8 mouse cellular contexts compared by ENCODE assay signal in genomic region chr19:8682996-8683395, GRCm38 (mm10). TPM values are rescaled to one million over a fixed set of nuclear protein-coding genes. Genes with fewer than 3 reads are reported as not detected.
A peak's percentile ranks its signal among the peaks of the same experiment; 100 is the strongest.
DNase-seq lines count a peak whose midpoint lies in the region; ATAC-seq and TF ChIP-seq lines count a peak whose summit lies in the region.
"Had no signal": no experiment of that assay in that cellular context is flagged by ENCODE, and none has a peak within 500 bp of the region (broad histone marks: within the 10 kb centered on the region; RNA-seq: fewer than 3 reads in every experiment).

No protein-coding gene starts in this region.

- peak; percentile 89 for ATAC-seq in forebrain, postnatal 0 days
- ATAC-seq in hindbrain, embryonic 16.5 days: peak; percentile 86
- peak; percentile 89 for ATAC-seq in megakaryocyte progenitor cell, adult 5-6 weeks (replicated peaks; ENCODE audit: poor library complexity)

- H3K36me3 ChIP-seq in forebrain, postnatal 0 days (ENCODE audit: insufficient read depth): peaks cover 8% of the 10 kb centered on the region; the same call in 1 of the 2 replicates
- no peaks in the 10 kb centered on the region for H3K36me3 ChIP-seq in hindbrain, embryonic 16.5 days (ENCODE audit: control insufficient read depth, insufficient read depth, low read length)
- H3K36me3 ChIP-seq: liver, embryonic 15.5 days had no signal

- DNase-seq in R1 (ENCODE audit: low read depth, low spot score): peak; percentile 92
- peak; percentile 41 for DNase-seq in cerebellum, adult 8-10 months
- peak; percentile 93 for DNase-seq in forebrain, postnatal 0 days
- peak; percentile 75 to 77 for DNase-seq in left cerebral cortex, adult 2 months (ENCODE audit: extremely low spot score in 1 of 2, low spot score in 2 of 2)
- DNase-seq in right cerebral cortex, postnatal 10 days (ENCODE audit: low spot score in 2 of 2): peak; percentile 84 to 89

- no peak overlapping the region for H3K27ac ChIP-seq in forebrain, postnatal 0 days (ENCODE audit: low read depth, low read length)
- no peak overlapping the region for H3K27ac ChIP-seq in hindbrain, embryonic 16.5 days (ENCODE audit: low read depth, low read length)
- H3K27ac ChIP-seq in left cerebral cortex, adult 2 months: peak overlapping the region; percentile 69
- H3K27ac ChIP-seq: liver, embryonic 15.5 days had no signal

- intact Hi-C loops in left cerebral cortex, adult 2 months (cut with DNase I): loop anchor here (1.0 to 2.0 kb wide), 2 partner anchors 18 to 105 kb away; no protein-coding TSS in a partner anchor

- peak; percentile 87 for TF ChIP-seq CTCF in forebrain, postnatal 0 days (IDR thresholded peaks at IDR 0.05; ENCODE audit: low read depth)
- peak; percentile 89 for TF ChIP-seq CTCF in left cerebral cortex, adult 2 months (IDR thresholded peaks at IDR 0.05)

- H3K9me3 ChIP-seq in forebrain, postnatal 0 days (ENCODE audit: low read length): no peaks in the 10 kb centered on the region
- H3K9me3 ChIP-seq in hindbrain, embryonic 16.5 days (ENCODE audit: control insufficient read depth, low read length): no peaks in the 10 kb centered on the region
- H3K9me3 ChIP-seq: liver, embryonic 15.5 days had no signal

- H3K4me3 ChIP-seq in forebrain, postnatal 0 days (ENCODE audit: low read depth, low read length): no peak overlapping the region
- H3K4me3 ChIP-seq in hindbrain, embryonic 16.5 days (ENCODE audit: low read length): no peak overlapping the region
- no peak overlapping the region for H3K4me3 ChIP-seq in left cerebral cortex, adult 2 months
- H3K4me3 ChIP-seq: liver, embryonic 15.5 days had no signal

- WGBS in forebrain, postnatal 0 days: 0% methylated on average over 3 of the region's 3 CpGs
- 7% methylated on average over 3 of the region's 3 CpGs for whole genome bisulfite sequencing in hindbrain, embryonic 16.5 days

- H3K9ac ChIP-seq in forebrain, postnatal 0 days: no peak overlapping the region
- H3K9ac ChIP-seq in hindbrain, embryonic 16.5 days (ENCODE audit: low read depth, low read length): no peak overlapping the region
- H3K9ac ChIP-seq: liver, embryonic 15.5 days had no signal

- no peaks in the 10 kb centered on the region for H3K4me1 ChIP-seq in forebrain, postnatal 0 days (ENCODE audit: insufficient read depth)
- H3K4me1 ChIP-seq in hindbrain, embryonic 16.5 days (ENCODE audit: control insufficient read depth, insufficient read depth, low read depth, low read length): no peaks in the 10 kb centered on the region
- H3K4me1 ChIP-seq: liver, embryonic 15.5 days had no signal

- no peaks in the 10 kb centered on the region for H3K27me3 ChIP-seq in forebrain, postnatal 0 days (ENCODE audit: insufficient read depth, low read length)
- H3K27me3 ChIP-seq in hindbrain, embryonic 16.5 days (replicated peaks; ENCODE audit: control insufficient read depth, insufficient read depth, low read length): no peaks in the 10 kb centered on the region
- H3K27me3 ChIP-seq: liver, embryonic 15.5 days had no signal

- H3K4me2 ChIP-seq in forebrain, postnatal 0 days (ENCODE audit: low read depth): no peak overlapping the region
- H3K4me2 ChIP-seq in hindbrain, embryonic 16.5 days (ENCODE audit: low read length): no peak overlapping the region
- H3K4me2 ChIP-seq: liver, embryonic 15.5 days had no signal

RNA-seq across cellular contexts. Expression of gene Chrm1, which starts 19.4 kb away (rescaled TPM):
- 17.0 and 17.5 TPM in 2 replicates for total RNA-seq in forebrain, postnatal 0 days (2014; rRNA removed)
- polyA plus RNA-seq in forebrain, postnatal 0 days (2015; fragmentation: Nextera tagmentation; extraction: Ambion mirVana): 12.4 and 14.9 TPM in 2 replicates
- polyA plus RNA-seq in hindbrain, embryonic 16.5 days (2015; fragmentation: Nextera tagmentation; extraction: Ambion mirVana): 0.66 and 0.72 TPM in 2 replicates
- 100 to 1,000 TPM; 152 to 155 TPM for total RNA-seq in left cerebral cortex, adult 2 months (2021)
- 0.02 TPM in 1 of 2 replicates, not detected in the other for total RNA-seq in megakaryocyte progenitor cell, adult 5-6 weeks (2015)
- total RNA-seq in megakaryocyte progenitor cell, adult 5-6 weeks (2017): not detected in 2 replicates

RNA-seq across cellular contexts. Expression of gene Slc3a2, which starts 40.2 kb away (rescaled TPM):
- 107 and 116 TPM in 2 replicates for total RNA-seq in forebrain, postnatal 0 days (2014; rRNA removed)
- 247 and 256 TPM in 2 replicates for polyA plus RNA-seq in forebrain, postnatal 0 days (2015; fragmentation: Nextera tagmentation; extraction: Ambion mirVana)
- polyA plus RNA-seq in hindbrain, embryonic 16.5 days (2015; fragmentation: Nextera tagmentation; extraction: Ambion mirVana): 183 and 191 TPM in 2 replicates
- total RNA-seq in left cerebral cortex, adult 2 months (2021): 100 to 1,000 TPM; 144 to 154 TPM
- 69.3 and 73.0 TPM in 2 replicates for total RNA-seq in megakaryocyte progenitor cell, adult 5-6 weeks (2015)
- 84.0 and 87.7 TPM in 2 replicates for total RNA-seq in megakaryocyte progenitor cell, adult 5-6 weeks (2017)

RNA-seq across cellular contexts. Expression of gene Wdr74, which starts 52.6 kb away (rescaled TPM):
- total RNA-seq in forebrain, postnatal 0 days (2014; rRNA removed): 74.1 and 85.9 TPM in 2 replicates
- polyA plus RNA-seq in forebrain, postnatal 0 days (2015; fragmentation: Nextera tagmentation; extraction: Ambion mirVana): 98.7 and 113 TPM in 2 replicates
- 89.6 and 92.0 TPM in 2 replicates for polyA plus RNA-seq in hindbrain, embryonic 16.5 days (2015; fragmentation: Nextera tagmentation; extraction: Ambion mirVana)
- 10 to 100 TPM; 48.5 to 53.1 TPM for total RNA-seq in left cerebral cortex, adult 2 months (2021)
- 111 and 112 TPM in 2 replicates for total RNA-seq in megakaryocyte progenitor cell, adult 5-6 weeks (2015)
- total RNA-seq in megakaryocyte progenitor cell, adult 5-6 weeks (2017): 102 TPM in 2 replicates

RNA-seq across cellular contexts. Expression of gene 1700092M07Rik, which starts 57.5 kb away (rescaled TPM):
- total RNA-seq in forebrain, postnatal 0 days (2014; rRNA removed): not detected in 2 replicates
- 0.65 and 0.67 TPM in 2 replicates for polyA plus RNA-seq in forebrain, postnatal 0 days (2015; fragmentation: Nextera tagmentation; extraction: Ambion mirVana)
- 1.5 and 1.6 TPM in 2 replicates for polyA plus RNA-seq in hindbrain, embryonic 16.5 days (2015; fragmentation: Nextera tagmentation; extraction: Ambion mirVana)
- total RNA-seq in left cerebral cortex, adult 2 months (2021): 1 to 10 TPM; 1.4 to 1.8 TPM
- 1.2 and 4.4 TPM in 2 replicates for total RNA-seq in megakaryocyte progenitor cell, adult 5-6 weeks (2015)
- total RNA-seq in megakaryocyte progenitor cell, adult 5-6 weeks (2017): not detected in 2 replicates

RNA-seq across cellular contexts. Expression of gene Stx5a, which starts 58.2 kb away (rescaled TPM):
- 130 and 140 TPM in 2 replicates for total RNA-seq in forebrain, postnatal 0 days (2014; rRNA removed)
- polyA plus RNA-seq in forebrain, postnatal 0 days (2015; fragmentation: Nextera tagmentation; extraction: Ambion mirVana): 86.4 and 97.6 TPM in 2 replicates
- 109 and 119 TPM in 2 replicates for polyA plus RNA-seq in hindbrain, embryonic 16.5 days (2015; fragmentation: Nextera tagmentation; extraction: Ambion mirVana)
- total RNA-seq in left cerebral cortex, adult 2 months (2021): 10 to 100 TPM; 71.2 to 77.9 TPM
- 32.5 and 45.3 TPM in 2 replicates for total RNA-seq in megakaryocyte progenitor cell, adult 5-6 weeks (2015)
- 54.1 and 54.8 TPM in 2 replicates for total RNA-seq in megakaryocyte progenitor cell, adult 5-6 weeks (2017)

Comparison
In these comparisons a context has a peak if more than half of its experiments do, and no peak if none do; other contexts are left out.
1. DNase-seq: peak in every context shown above with its lines; median percentile 93 in forebrain, postnatal 0 days; 92 in R1; 86 in right cerebral cortex, postnatal 10 days; 76 in left cerebral cortex, adult 2 months; 41 in cerebellum, adult 8-10 months.
2. RNA of gene Chrm1, which starts 19.4 kb away (total RNA-seq): 152 to 155 TPM in left cerebral cortex, adult 2 months and 17.0 to 17.5 TPM in forebrain, postnatal 0 days; 0.02 TPM in megakaryocyte progenitor cell, adult 5-6 weeks; every median in the first group is over 10 times any median in the second.
3. Peak in every context shown above with its lines, with median percentiles within 50 percentile points of each other: ATAC-seq.